Mouse (Mus musculus): ENCODE measurements around the gene Prelp.

DNA sequence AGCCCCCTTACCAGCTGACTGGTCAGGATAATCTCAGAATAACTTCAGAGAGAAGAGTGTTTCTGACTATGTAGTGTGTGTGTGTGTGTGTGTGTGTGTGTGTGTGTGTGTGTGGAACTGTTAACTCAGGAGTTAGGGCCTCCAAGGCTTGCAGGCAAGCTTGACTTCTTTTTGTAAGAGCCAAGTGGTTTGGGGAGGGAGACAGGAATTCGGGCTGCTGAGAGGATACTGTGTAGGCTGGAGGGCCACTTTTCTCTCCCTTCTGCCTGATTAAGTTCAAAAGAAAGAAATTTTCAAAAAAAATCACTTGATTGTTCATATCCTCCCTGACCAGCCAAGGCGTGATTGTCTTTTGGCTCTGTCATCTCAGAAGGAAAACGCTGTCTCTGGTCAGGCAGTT is 813 bp downstream of the Prelp start:
- TF ChIP-seq POLR2A (IDR thresholded peaks at IDR 0.05; ENCODE audit: insufficient read length, low read depth) (no peak), TCF3 (IDR thresholded peaks at IDR 0.05; ENCODE audit: insufficient read length, low read depth) (no peak), MAX (IDR thresholded peaks at IDR 0.05; ENCODE audit: low read depth) (no peak)
